Mouse (Mus musculus): ENCODE measurements at regions not wholly inside any gene's neighbourhood (a gene's known extent, or its start where the extent isn't known, plus 50 kb on each side); places are given as distances from the start of the nearest gene placed in this dataset.

DNA sequence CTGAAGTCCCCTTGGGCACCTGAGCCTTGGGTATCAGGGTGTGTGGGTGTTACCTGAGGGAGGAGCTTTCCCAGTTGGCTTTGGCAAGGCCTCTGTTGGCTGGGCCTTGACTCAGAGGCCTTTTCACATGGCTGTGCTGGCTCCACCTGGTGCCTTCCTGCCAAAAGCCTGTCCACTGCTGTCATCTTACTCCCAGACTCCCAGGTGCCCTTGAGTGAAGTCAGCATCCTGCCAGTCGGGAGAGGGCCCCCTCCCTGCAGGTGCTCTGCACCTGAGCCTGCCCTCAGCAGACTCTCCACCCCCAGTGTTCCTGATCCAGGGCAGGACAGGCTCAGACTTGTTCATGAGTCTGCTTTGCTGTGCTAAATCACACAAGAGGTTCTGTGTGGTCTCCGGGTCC lies 99.2 kb upstream of the Lgalsl start:
- TF ChIP-seq CTCF (IDR thresholded peaks at IDR 0.05; ENCODE audit: control insufficient read depth, insufficient read depth, insufficient replicate concordance, low read depth, low read length) (no peak), POLR2A (IDR thresholded peaks at IDR 0.05; ENCODE audit: control insufficient read depth, low read depth, low read length) (no peak)

Data from testis, adult 2 months (tissue).